Mouse (Mus musculus): ENCODE measurements around the gene Prepl.

Prepl gene

GRCm38 (mm10) chr17:85090120-85091099 lies at the start of gene Prepl, which contains the start of gene Camkmt:
TSS of gene Prepl (minus strand) at chr17:85090241.
TSS of gene Camkmt (plus strand) at chr17:85090552.
- DNase-seq = peak; percentile 98

GRCm38 (mm10) chr17:85138393-85138792 lies 48.4 kb upstream of the Prepl start:
- no peak for DNase-seq

GRCm38 (mm10) chr17:85116643-85117042 lies 26.6 kb upstream of the Prepl start:
- peak; percentile 20 for DNase-seq

- DNase-seq = no peak
Observed at GRCm38 (mm10) chr17:85113441-85113840, 23.4 kb upstream of the Prepl start.

GRCm38 (mm10) chr17:85110640-85111039 lies 20.6 kb upstream of the Prepl start:
- DNase-seq = no peak

GRCm38 (mm10) chr17:85103310-85103709 lies 13.3 kb upstream of the Prepl start:
- DNase-seq = no peak

- no peak for DNase-seq
Observed at GRCm38 (mm10) chr17:85101751-85102150, 11.7 kb upstream of the Prepl start.

GRCm38 (mm10) chr17:85100232-85100631 lies 10.2 kb upstream of the Prepl start:
- DNase-seq = no peak

- no peak for DNase-seq
Observed at GRCm38 (mm10) chr17:85098677-85099323, 8.8 kb upstream of the Prepl start.

- DNase-seq = no peak
Observed at GRCm38 (mm10) chr17:85096396-85096795, 6.4 kb upstream of the Prepl start.

GRCm38 (mm10) chr17:85091762-85092161 lies 1.7 kb upstream of the Prepl start:
- DNase-seq = no peak

- no peak for DNase-seq
Observed at GRCm38 (mm10) chr17:85089621-85090020, 420 bp downstream of the Prepl start.

- peak; percentile 65 for DNase-seq
Observed at GRCm38 (mm10) chr17:85089011-85089410, 1.0 kb downstream of the Prepl start.

- peak; percentile 30 for DNase-seq
Observed at GRCm38 (mm10) chr17:85088401-85088800, 1.6 kb downstream of the Prepl start.

- DNase-seq = peak; percentile 79
Observed at GRCm38 (mm10) chr17:85087591-85087990, 2.5 kb downstream of the Prepl start.

GRCm38 (mm10) chr17:85086501-85086900 lies 3.5 kb downstream of the Prepl start:
- no peak for DNase-seq

GRCm38 (mm10) chr17:85085335-85085734 lies 4.7 kb downstream of the Prepl start:
- no peak for DNase-seq

- no peak for DNase-seq
Observed at GRCm38 (mm10) chr17:85080781-85081180, 9.3 kb downstream of the Prepl start.

GRCm38 (mm10) chr17:85079276-85079675 lies 10.8 kb downstream of the Prepl start:
- peak; percentile 46 for DNase-seq

GRCm38 (mm10) chr17:85074083-85074482 lies 16.0 kb downstream of the Prepl start:
- DNase-seq = no peak

GRCm38 (mm10) chr17:85073214-85073613 lies 16.8 kb downstream of the Prepl start:
- no peak for DNase-seq

- no peak for DNase-seq
Observed at GRCm38 (mm10) chr17:85072383-85072782, 17.7 kb downstream of the Prepl start.

- no peak for DNase-seq
Observed at GRCm38 (mm10) chr17:85071088-85071775, 18.8 kb downstream of the Prepl start.

All from cerebellum, adult 9-11 months (tissue).